Mouse (Mus musculus): Measurements from ENCODE around the gene H2-T3.
"Not testable (repeated sequence)": the region's sequence is repeated elsewhere in the genome, so short reads cannot be mapped to it uniquely, and the experiment has no call there.

GRCm38 (mm10) chr17:36136299-36136848, 53.7 kb downstream of the H2-T3 start:
- TF ChIP-seq USF2 (IDR thresholded peaks at IDR 0.05; ENCODE audit: borderline replicate concordance in 1 of 2, insufficient read depth in 1 of 2, low read depth in 1 of 2, low read length in 2 of 2); KAT2A (conservative IDR thresholded peaks at IDR 0.05; ENCODE audit: low read depth, low read length); POLR2A (IDR thresholded peaks at IDR 0.05; ENCODE audit: control insufficient read depth in 1 of 2, insufficient read depth in 1 of 2, low read depth in 1 of 2, low read length in 2 of 2, poor library complexity in 1 of 2): not testable (repeated sequence)

Measured in MEL (cell line).